Mouse (Mus musculus) embryo, embryonic 10 days (tissue): ENCODE measurements around the gene Tepp.

ENCODE experiments used
- DNase-seq: peaks from one replicate; pipeline ENCODE4 v3.0.0-alpha.2; 2015; ENCODE audit warnings: low spot score

The Tepp gene

GRCm38 (mm10) chr8:95310342-95310970 is at the start of gene Tepp:
TSS of gene Tepp (plus strand) at chr8:95310566.
- no peak for DNase-seq

- DNase-seq, result no peak
Observed at GRCm38 (mm10) chr8:95262181-95262580, 48.2 kb upstream of the Tepp start.

- DNase-seq, result no peak
Observed at GRCm38 (mm10) chr8:95270501-95270900, 39.9 kb upstream of the Tepp start.

- no peak for DNase-seq
Observed at GRCm38 (mm10) chr8:95271841-95272240, 38.5 kb upstream of the Tepp start.

- DNase-seq, result no peak
Observed at GRCm38 (mm10) chr8:95272871-95273270, 37.5 kb upstream of the Tepp start.

GRCm38 (mm10) chr8:95281493-95281892 is 28.9 kb upstream of the Tepp start:
- no peak for DNase-seq

GRCm38 (mm10) chr8:95289066-95289650 is 21.2 kb upstream of the Tepp start:
- DNase-seq, result no peak

GRCm38 (mm10) chr8:95293172-95293571 is 17.2 kb upstream of the Tepp start:
- no peak for DNase-seq

GRCm38 (mm10) chr8:95293891-95294290 is 16.5 kb upstream of the Tepp start:
- DNase-seq, result no peak

- DNase-seq, result peak; percentile 45
Observed at GRCm38 (mm10) chr8:95302410-95302809, 8.0 kb upstream of the Tepp start.

GRCm38 (mm10) chr8:95305526-95305925 is 4.8 kb upstream of the Tepp start:
- DNase-seq, result no peak

GRCm38 (mm10) chr8:95306431-95306830 is 3.9 kb upstream of the Tepp start, which contains the start of gene Cngb1:
TSS of gene Cngb1 (minus strand) at chr8:95306585.
- DNase-seq, result no peak

GRCm38 (mm10) chr8:95312836-95313235 is 2.5 kb downstream of the Tepp start:
- no peak for DNase-seq

- no peak for DNase-seq
Observed at GRCm38 (mm10) chr8:95313857-95314256, 3.5 kb downstream of the Tepp start.

GRCm38 (mm10) chr8:95314707-95315106 is 4.3 kb downstream of the Tepp start:
- DNase-seq, result no peak

- DNase-seq, result no peak
Observed at GRCm38 (mm10) chr8:95315350-95315749, 5.0 kb downstream of the Tepp start.

- DNase-seq, result peak; percentile 71
Observed at GRCm38 (mm10) chr8:95320224-95321139, 10.1 kb downstream of the Tepp start.

- DNase-seq, result no peak
Observed at GRCm38 (mm10) chr8:95323201-95323600, 12.8 kb downstream of the Tepp start.

- DNase-seq, result no peak
Observed at GRCm38 (mm10) chr8:95324646-95325045, 14.3 kb downstream of the Tepp start.

- DNase-seq, result no peak
Observed at GRCm38 (mm10) chr8:95326822-95327221, 16.5 kb downstream of the Tepp start.

- no peak for DNase-seq
Observed at GRCm38 (mm10) chr8:95327866-95328465, 17.6 kb downstream of the Tepp start.

- no peak for DNase-seq
Observed at GRCm38 (mm10) chr8:95330367-95330766, 20.0 kb downstream of the Tepp start.
